Mouse (Mus musculus): ENCODE measurements around the gene Gabarap.

The Gabarap gene

GRCm38 (mm10) chr11:69990850-69991691 lies at the start of gene Gabarap:
Gene Gabarap, plus strand, starts transcription at chr11:69991143.
- DNase-seq (ENCODE audit: low read depth, low spot score) = peak; percentile 98

GRCm38 (mm10) chr11:69945216-69945615 lies 45.7 kb upstream of the Gabarap start:
- DNase-seq (ENCODE audit: low read depth, low spot score) = no peak

GRCm38 (mm10) chr11:69945997-69946891 lies 44.7 kb upstream of the Gabarap start:
- no peak for DNase-seq (ENCODE audit: low read depth, low spot score)

- DNase-seq (ENCODE audit: low read depth, low spot score) = no peak
These were observed 43.4 kb upstream of the Gabarap start for GRCm38 (mm10) chr11:69947337-69948065.

GRCm38 (mm10) chr11:69948066-69948762 lies 42.7 kb upstream of the Gabarap start, which contains the start of gene Slc2a4:
Gene Slc2a4, minus strand, starts transcription at chr11:69948188.
- peak; percentile 97 for DNase-seq (ENCODE audit: low read depth, low spot score)

GRCm38 (mm10) chr11:69948763-69949150 lies 42.2 kb upstream of the Gabarap start:
- DNase-seq (ENCODE audit: low read depth, low spot score) = peak; percentile 91

GRCm38 (mm10) chr11:69950807-69951459 lies 40.0 kb upstream of the Gabarap start:
- no peak for DNase-seq (ENCODE audit: low read depth, low spot score)

- no peak for DNase-seq (ENCODE audit: low read depth, low spot score)
These were observed 38.7 kb upstream of the Gabarap start for GRCm38 (mm10) chr11:69952274-69952673.

GRCm38 (mm10) chr11:69953267-69953915 lies 37.6 kb upstream of the Gabarap start:
- DNase-seq (ENCODE audit: low read depth, low spot score) = no peak

GRCm38 (mm10) chr11:69955618-69956017 lies 35.3 kb upstream of the Gabarap start:
- DNase-seq (ENCODE audit: low read depth, low spot score) = peak; percentile 54

- DNase-seq (ENCODE audit: low read depth, low spot score) = no peak
These were observed 34.7 kb upstream of the Gabarap start for GRCm38 (mm10) chr11:69956218-69956617.

GRCm38 (mm10) chr11:69960616-69961015 lies 30.3 kb upstream of the Gabarap start:
- peak; percentile 86 for DNase-seq (ENCODE audit: low read depth, low spot score)

- peak; percentile 27 for DNase-seq (ENCODE audit: low read depth, low spot score)
These were observed 29.1 kb upstream of the Gabarap start for GRCm38 (mm10) chr11:69961841-69962240.

GRCm38 (mm10) chr11:69964650-69965270 lies 26.2 kb upstream of the Gabarap start, which contains the start of gene Cldn7:
Gene Cldn7, plus strand, starts transcription at chr11:69964779.
- no peak for DNase-seq (ENCODE audit: low read depth, low spot score)

- peak; percentile 52 for DNase-seq (ENCODE audit: low read depth, low spot score)
These were observed 25.5 kb upstream of the Gabarap start for GRCm38 (mm10) chr11:69965271-69966005.

GRCm38 (mm10) chr11:69966006-69966859 lies 24.7 kb upstream of the Gabarap start:
- peak; percentile 77 for DNase-seq (ENCODE audit: low read depth, low spot score)

GRCm38 (mm10) chr11:69966860-69967517 lies 24.0 kb upstream of the Gabarap start:
- DNase-seq (ENCODE audit: low read depth, low spot score) = peak; percentile 52
